Mouse (Mus musculus): ENCODE measurements around the gene Arfgap1. TPM values are rescaled to one million over a fixed set of nuclear protein-coding genes. Genes with fewer than 3 reads are reported as not detected.
A peak's percentile ranks its signal among the peaks of the same experiment; 100 is the strongest.

Gene Arfgap1
- total and polyA plus RNA-seq, 2 experiments: 15.7 to 29.0 TPM

GRCm38 (mm10) chr2:180996436-180996835, 29.4 kb downstream of the Arfgap1 start:
- Histone ChIP-seq H3K9ac (ENCODE audit: low read depth, low read length) (no peak overlapping the region), H3K36me3 (ENCODE audit: control insufficient read depth, insufficient read depth, low read length) (no peaks in the 10 kb centered on the region), H3K27ac (replicated peaks; ENCODE audit: insufficient read depth, low read depth, low read length) (no peak overlapping the region), H3K79me2 (ENCODE audit: control insufficient read depth, insufficient read depth, low read length) (no peaks in the 10 kb centered on the region), H3K4me1 (ENCODE audit: control insufficient read depth, insufficient read depth, low read length) (no peaks in the 10 kb centered on the region), H3K4me3 (ENCODE audit: insufficient read depth, low read depth, low read length) (no peak overlapping the region), H3K27me3 (ENCODE audit: control insufficient read depth, insufficient read depth, low read length) (no peaks in the 10 kb centered on the region)
- TF ChIP-seq POLR2A (IDR thresholded peaks at IDR 0.05; ENCODE audit: extremely low read depth, insufficient read depth, low read length) (no peak), CTCF (IDR thresholded peaks at IDR 0.05; ENCODE audit: low read depth, low read length) (peak; percentile 80)
- WGBS: 4% methylated on average over 5 of the region's 5 CpGs
- peak; percentile 37 for DNase-seq (ENCODE audit: extremely low read depth, low read depth, low spot score)

- TF ChIP-seq POLR2A (IDR thresholded peaks at IDR 0.05; ENCODE audit: extremely low read depth, insufficient read depth, low read length) (no peak), CTCF (IDR thresholded peaks at IDR 0.05; ENCODE audit: low read depth, low read length) (no peak)
- no peak overlapping the region for H3K9ac ChIP-seq (ENCODE audit: low read depth, low read length)
- WGBS: 78% methylated on average over 3 of the region's 3 CpGs
- no peaks in the 10 kb centered on the region for H3K79me2 ChIP-seq (ENCODE audit: control insufficient read depth, insufficient read depth, low read length)
- DNase-seq (ENCODE audit: extremely low read depth, low read depth, low spot score): no peak
- no peaks in the 10 kb centered on the region for H3K4me1 ChIP-seq (ENCODE audit: control insufficient read depth, insufficient read depth, low read length)
- H3K27ac ChIP-seq (replicated peaks; ENCODE audit: insufficient read depth, low read depth, low read length): no peak overlapping the region
- no peak overlapping the region for H3K4me3 ChIP-seq (ENCODE audit: insufficient read depth, low read depth, low read length)
- no peaks in the 10 kb centered on the region for H3K27me3 ChIP-seq (ENCODE audit: control insufficient read depth, insufficient read depth, low read length)
- no peaks in the 10 kb centered on the region for H3K36me3 ChIP-seq (ENCODE audit: control insufficient read depth, insufficient read depth, low read length)
Observed at GRCm38 (mm10) chr2:180996905-180997304, 29.9 kb downstream of the Arfgap1 start.

- no peaks in the 10 kb centered on the region for H3K79me2 ChIP-seq (ENCODE audit: control insufficient read depth, insufficient read depth, low read length)
- H3K27ac ChIP-seq (replicated peaks; ENCODE audit: insufficient read depth, low read depth, low read length): no peak overlapping the region
- no peak overlapping the region for H3K4me3 ChIP-seq (ENCODE audit: insufficient read depth, low read depth, low read length)
- no peaks in the 10 kb centered on the region for H3K36me3 ChIP-seq (ENCODE audit: control insufficient read depth, insufficient read depth, low read length)
- H3K4me1 ChIP-seq (ENCODE audit: control insufficient read depth, insufficient read depth, low read length): no peaks in the 10 kb centered on the region
- DNase-seq (ENCODE audit: extremely low read depth, low read depth, low spot score): no peak
- WGBS: 81% methylated on average over 4 of the region's 4 CpGs
- H3K9ac ChIP-seq (ENCODE audit: low read depth, low read length): no peak overlapping the region
- no peaks in the 10 kb centered on the region for H3K27me3 ChIP-seq (ENCODE audit: control insufficient read depth, insufficient read depth, low read length)
- TF ChIP-seq POLR2A (IDR thresholded peaks at IDR 0.05; ENCODE audit: extremely low read depth, insufficient read depth, low read length) (no peak), CTCF (IDR thresholded peaks at IDR 0.05; ENCODE audit: low read depth, low read length) (no peak)
Observed at GRCm38 (mm10) chr2:181007054-181007453, 40.0 kb downstream of the Arfgap1 start.

- no peaks in the 10 kb centered on the region for H3K27me3 ChIP-seq (ENCODE audit: control insufficient read depth, insufficient read depth, low read length)
Observed at GRCm38 (mm10) chr2:181008339-181008738, 41.3 kb downstream of the Arfgap1 start.

GRCm38 (mm10) chr2:181031406-181031934, 64.4 kb downstream of the Arfgap1 start:
- H3K27me3 ChIP-seq (ENCODE audit: control insufficient read depth, insufficient read depth, low read length): no peaks in the 10 kb centered on the region
- no peak overlapping the region for H3K4me3 ChIP-seq (ENCODE audit: insufficient read depth, low read depth, low read length)
- no peak overlapping the region for H3K27ac ChIP-seq (replicated peaks; ENCODE audit: insufficient read depth, low read depth, low read length)
- H3K79me2 ChIP-seq (ENCODE audit: control insufficient read depth, insufficient read depth, low read length): no peaks in the 10 kb centered on the region
- no peaks in the 10 kb centered on the region for H3K4me1 ChIP-seq (ENCODE audit: control insufficient read depth, insufficient read depth, low read length)
- DNase-seq (ENCODE audit: extremely low read depth, low read depth, low spot score): no peak
- no peaks in the 10 kb centered on the region for H3K36me3 ChIP-seq (ENCODE audit: control insufficient read depth, insufficient read depth, low read length)
- WGBS: 76% methylated on average over 11 of the region's 11 CpGs
- H3K9ac ChIP-seq (ENCODE audit: low read depth, low read length): no peak overlapping the region
- TF ChIP-seq CTCF (IDR thresholded peaks at IDR 0.05; ENCODE audit: low read depth, low read length): no peak
- TF ChIP-seq POLR2A (IDR thresholded peaks at IDR 0.05; ENCODE audit: extremely low read depth, insufficient read depth, low read length): no peak

More at GRCm38 (mm10) chr2:181008339-181008738, 41.3 kb downstream of the Arfgap1 start:
- Histone ChIP-seq H3K79me2 (ENCODE audit: control insufficient read depth, insufficient read depth, low read length) (no peaks in the 10 kb centered on the region), H3K4me3 (ENCODE audit: insufficient read depth, low read depth, low read length) (no peak overlapping the region), H3K9ac (ENCODE audit: low read depth, low read length) (no peak overlapping the region), H3K27ac (replicated peaks; ENCODE audit: insufficient read depth, low read depth, low read length) (no peak overlapping the region), H3K4me1 (ENCODE audit: control insufficient read depth, insufficient read depth, low read length) (no peaks in the 10 kb centered on the region), H3K36me3 (ENCODE audit: control insufficient read depth, insufficient read depth, low read length) (no peaks in the 10 kb centered on the region)
- no peak for TF ChIP-seq CTCF (IDR thresholded peaks at IDR 0.05; ENCODE audit: low read depth, low read length)
- no peak for TF ChIP-seq POLR2A (IDR thresholded peaks at IDR 0.05; ENCODE audit: extremely low read depth, insufficient read depth, low read length)
- no peak for DNase-seq (ENCODE audit: extremely low read depth, low read depth, low spot score)
- WGBS: 87% methylated on average over 5 of the region's 5 CpGs

Other genes starting within 250 kb of the Arfgap1 start
- gene Slc17a9, start 242.0 kb upstream of the Arfgap1 start, total RNA-seq (2014; rRNA removed): 3.5 and 4.5 TPM in 2 replicates
- 9.1 and 10.9 TPM in 2 replicates for gene Slc17a9, start 242.0 kb upstream of the Arfgap1 start, polyA plus RNA-seq (2012; rRNA removed)
- gene Bhlhe23, start 190.3 kb upstream of the Arfgap1 start, total RNA-seq (2014; rRNA removed): not detected in 2 replicates
- gene Bhlhe23, start 190.3 kb upstream of the Arfgap1 start, polyA plus RNA-seq (2012; rRNA removed): not detected in 2 replicates
- 9.7 and 14.2 TPM in 2 replicates for gene Ythdf1, start 46.3 kb upstream of the Arfgap1 start, total RNA-seq (2014; rRNA removed)
- 25.7 and 35.4 TPM in 2 replicates for gene Ythdf1, start 46.3 kb upstream of the Arfgap1 start, polyA plus RNA-seq (2012; rRNA removed)
- not detected in 2 replicates for gene Birc7, start 38.2 kb upstream of the Arfgap1 start, total RNA-seq (2014; rRNA removed)
- not detected in 2 replicates for gene Birc7, start 38.2 kb upstream of the Arfgap1 start, polyA plus RNA-seq (2012; rRNA removed)
- gene Nkain4, start 12.5 kb upstream of the Arfgap1 start, total RNA-seq (2014; rRNA removed): 0.13 and 1.5 TPM in 2 replicates
- gene Nkain4, start 12.5 kb upstream of the Arfgap1 start, polyA plus RNA-seq (2012; rRNA removed): 1.5 and 1.6 TPM in 2 replicates
- gene Col20a1, start 19.3 kb downstream of the Arfgap1 start, total RNA-seq (2014; rRNA removed): 0.60 and 0.92 TPM in 2 replicates
- gene Col20a1, start 19.3 kb downstream of the Arfgap1 start, polyA plus RNA-seq (2012; rRNA removed): 0.67 and 1.1 TPM in 2 replicates
- 0.54 and 1.6 TPM in 2 replicates for gene Chrna4, start 76.3 kb downstream of the Arfgap1 start, total RNA-seq (2014; rRNA removed)
- gene Chrna4, start 76.3 kb downstream of the Arfgap1 start, polyA plus RNA-seq (2012; rRNA removed): 2.2 and 7.6 TPM in 2 replicates
- 0.07 TPM in 1 of 2 replicates, not detected in the other for gene Kcnq2, start 168.1 kb downstream of the Arfgap1 start, total RNA-seq (2014; rRNA removed)
- not detected in 2 replicates for gene Kcnq2, start 168.1 kb downstream of the Arfgap1 start, polyA plus RNA-seq (2012; rRNA removed)
- 0.34 and 0.74 TPM in 2 replicates for gene Eef1a2, start 189.8 kb downstream of the Arfgap1 start, total RNA-seq (2014; rRNA removed)
- gene Eef1a2, start 189.8 kb downstream of the Arfgap1 start, polyA plus RNA-seq (2012; rRNA removed): not detected in 2 replicates
- gene Ppdpf, start 220.0 kb downstream of the Arfgap1 start, total RNA-seq (2014; rRNA removed): 44.4 and 48.4 TPM in 2 replicates
- 181 and 217 TPM in 2 replicates for gene Ppdpf, start 220.0 kb downstream of the Arfgap1 start, polyA plus RNA-seq (2012; rRNA removed)
- gene Ptk6, start 235.6 kb downstream of the Arfgap1 start, total RNA-seq (2014; rRNA removed): 1.1 and 2.5 TPM in 2 replicates
- gene Ptk6, start 235.6 kb downstream of the Arfgap1 start, polyA plus RNA-seq (2012; rRNA removed): 0.81 and 0.83 TPM in 2 replicates
- gene Srms, start 246.0 kb downstream of the Arfgap1 start, total RNA-seq (2014; rRNA removed): 0.28 and 0.54 TPM in 2 replicates
- gene Srms, start 246.0 kb downstream of the Arfgap1 start, polyA plus RNA-seq (2012; rRNA removed): 1.3 and 1.7 TPM in 2 replicates

Measured in liver, adult 2 months (tissue).